Mouse (Mus musculus) megakaryocyte, embryonic 14.5 days (primary cell): ENCODE data around the gene Sprn. TPM values are rescaled to one million over a fixed set of nuclear protein-coding genes. Genes with fewer than 3 reads are reported as not detected.

Experiments
- H3K27me3 ChIP-seq: replicated peaks from 2 replicates; pipeline ENCODE3; 2012; ENCODE audit warnings: inconsistent platforms
- H3K36me3 ChIP-seq: replicated peaks from 2 replicates; pipeline ENCODE3; 2012; ENCODE audit warnings: low read length, inconsistent platforms, mixed read lengths
- H3K4me1 ChIP-seq: 2 replicates; pipeline ENCODE4 v1.6.1; 2012; ENCODE audit warnings: inconsistent platforms
- H3K4me3 ChIP-seq: replicated peaks from 2 replicates; pipeline ENCODE3; 2012; ENCODE audit warnings: moderate library complexity, mild to moderate bottlenecking, inconsistent platforms
- H3K9me3 ChIP-seq: 2 replicates; pipeline ENCODE4 v1.6.1; 2012; ENCODE audit warnings: inconsistent platforms
- FLI1 ChIP-seq: IDR thresholded peaks from 2 replicates; pipeline ENCODE4 v1.6.1; 2012; ENCODE audit warnings: low read length, inconsistent platforms, mixed read lengths
- GATA1 ChIP-seq: IDR thresholded peaks from 3 replicates; pipeline ENCODE4 v1.6.1; 2012; ENCODE audit warnings: mixed read lengths, low read length, inconsistent platforms, borderline replicate concordance
- polyA plus RNA-seq: library from polyadenylated mRNA; stranded (reverse); fragments of >175 nt; gene quantifications from 2 replicates; pipeline ENCODE4 v1.2.3, GENCODE M21; 2012; ENCODE audit warnings: low replicate concordance; ENCODE audit not compliant: insufficient read depth

The Sprn gene
- polyA plus RNA-seq, 1 experiment = not detected

- H3K4me1 ChIP-seq = peaks cover 3% of the 10 kb centered on the region; the same call in 1 of the 2 replicates
- H3K9me3 ChIP-seq = no peaks in the 10 kb centered on the region
- no peaks in the 10 kb centered on the region for H3K36me3 ChIP-seq
- TF ChIP-seq GATA1 (no peak), FLI1 (no peak)
- H3K27me3 ChIP-seq = peaks cover 22% of the 10 kb centered on the region
- no peak overlapping the region for H3K4me3 ChIP-seq
Observed at GRCm38 (mm10) chr7:140186646-140187620, 32.3 kb upstream of the Sprn start.

GRCm38 (mm10) chr7:140184206-140184605 is 29.5 kb upstream of the Sprn start:
- Histone ChIP-seq H3K9me3 (no peaks in the 10 kb centered on the region), H3K36me3 (no peaks in the 10 kb centered on the region), H3K4me3 (no peak overlapping the region), H3K4me1 (no peaks in the 10 kb centered on the region; the same call in 1 of the 2 replicates), H3K27me3 (peaks cover 19% of the 10 kb centered on the region)
- TF ChIP-seq FLI1 = no peak
- TF ChIP-seq GATA1 = no peak

- no peak for TF ChIP-seq GATA1
- TF ChIP-seq FLI1 = no peak
- H3K36me3 ChIP-seq = no peaks in the 10 kb centered on the region
- no peaks in the 10 kb centered on the region for H3K9me3 ChIP-seq
- H3K4me3 ChIP-seq = no peak overlapping the region
- no peaks in the 10 kb centered on the region for H3K4me1 ChIP-seq
- peaks cover 39% of the 10 kb centered on the region for H3K27me3 ChIP-seq
Observed at GRCm38 (mm10) chr7:140180692-140181091, 26.0 kb upstream of the Sprn start.

- no peak for TF ChIP-seq GATA1
- no peak for TF ChIP-seq FLI1
- peaks cover 44% of the 10 kb centered on the region for H3K27me3 ChIP-seq
- H3K9me3 ChIP-seq = no peaks in the 10 kb centered on the region
- no peaks in the 10 kb centered on the region for H3K4me1 ChIP-seq
- no peak overlapping the region for H3K4me3 ChIP-seq
- H3K36me3 ChIP-seq = no peaks in the 10 kb centered on the region
Observed at GRCm38 (mm10) chr7:140179176-140179575, 24.5 kb upstream of the Sprn start.

GRCm38 (mm10) chr7:140172936-140173335 is 18.3 kb upstream of the Sprn start, which contains the start of gene Olfr523:
TSS of gene Olfr523 (plus strand) at chr7:140173217.
- Histone ChIP-seq H3K4me1 (no peaks in the 10 kb centered on the region), H3K27me3 (peaks cover 50% of the 10 kb centered on the region), H3K9me3 (peaks cover 11% of the 10 kb centered on the region), H3K36me3 (no peaks in the 10 kb centered on the region), H3K4me3 (no peak within 1 kb of the TSS)
- no peak for TF ChIP-seq FLI1
- TF ChIP-seq GATA1 = no peak

- Histone ChIP-seq H3K9me3 (peaks cover 21% of the 10 kb centered on the region), H3K27me3 (peaks cover 34% of the 10 kb centered on the region), H3K36me3 (no peaks in the 10 kb centered on the region), H3K4me1 (no peaks in the 10 kb centered on the region), H3K4me3 (no peak overlapping the region)
- TF ChIP-seq FLI1 (no peak), GATA1 (no peak)
Observed at GRCm38 (mm10) chr7:140170863-140171262, 16.2 kb upstream of the Sprn start.

- no peaks in the 10 kb centered on the region for H3K36me3 ChIP-seq
- H3K9me3 ChIP-seq = peaks cover 21% of the 10 kb centered on the region
- 0 out of 2 replicates have a peak, but pooled peaks cover 1% of the 10 kb centered on the region for H3K4me1 ChIP-seq
- H3K27me3 ChIP-seq = peaks cover 29% of the 10 kb centered on the region
- H3K4me3 ChIP-seq = no peak overlapping the region
- no peak for TF ChIP-seq FLI1
- TF ChIP-seq GATA1 = no peak
Observed at GRCm38 (mm10) chr7:140169386-140169785, 14.7 kb upstream of the Sprn start.

- Histone ChIP-seq H3K9me3 (peaks cover 21% of the 10 kb centered on the region), H3K36me3 (no peaks in the 10 kb centered on the region), H3K4me3 (no peak overlapping the region), H3K27me3 (peaks cover 29% of the 10 kb centered on the region), H3K4me1 (peaks cover 8% of the 10 kb centered on the region; the same call in 1 of the 2 replicates)
- no peak for TF ChIP-seq FLI1
- no peak for TF ChIP-seq GATA1
Observed at GRCm38 (mm10) chr7:140167950-140168349, 13.3 kb upstream of the Sprn start.

GRCm38 (mm10) chr7:140164664-140165063 is 10.0 kb upstream of the Sprn start, which contains the start of gene Olfr522:
TSS of gene Olfr522 (minus strand) at chr7:140164764.
- TF ChIP-seq GATA1 (no peak), FLI1 (no peak)
- no peaks in the 10 kb centered on the region for H3K36me3 ChIP-seq
- H3K4me1 ChIP-seq = peaks cover 11% of the 10 kb centered on the region; the same call in 1 of the 2 replicates
- H3K9me3 ChIP-seq = peaks cover 13% of the 10 kb centered on the region
- peaks cover 42% of the 10 kb centered on the region for H3K27me3 ChIP-seq
- H3K4me3 ChIP-seq = no peak within 1 kb of the TSS

- peaks cover 11% of the 10 kb centered on the region; the same call in 1 of the 2 replicates for H3K4me1 ChIP-seq
- no peaks in the 10 kb centered on the region for H3K36me3 ChIP-seq
- H3K4me3 ChIP-seq = no peak overlapping the region
- TF ChIP-seq FLI1 = no peak
- no peak for TF ChIP-seq GATA1
- no peaks in the 10 kb centered on the region for H3K9me3 ChIP-seq
- H3K27me3 ChIP-seq = peaks cover 58% of the 10 kb centered on the region
Observed at GRCm38 (mm10) chr7:140160363-140160762, 5.7 kb upstream of the Sprn start.
